Comparison of ENCODE assay signal across 8 mouse cellular contexts in the genomic region with DNA sequence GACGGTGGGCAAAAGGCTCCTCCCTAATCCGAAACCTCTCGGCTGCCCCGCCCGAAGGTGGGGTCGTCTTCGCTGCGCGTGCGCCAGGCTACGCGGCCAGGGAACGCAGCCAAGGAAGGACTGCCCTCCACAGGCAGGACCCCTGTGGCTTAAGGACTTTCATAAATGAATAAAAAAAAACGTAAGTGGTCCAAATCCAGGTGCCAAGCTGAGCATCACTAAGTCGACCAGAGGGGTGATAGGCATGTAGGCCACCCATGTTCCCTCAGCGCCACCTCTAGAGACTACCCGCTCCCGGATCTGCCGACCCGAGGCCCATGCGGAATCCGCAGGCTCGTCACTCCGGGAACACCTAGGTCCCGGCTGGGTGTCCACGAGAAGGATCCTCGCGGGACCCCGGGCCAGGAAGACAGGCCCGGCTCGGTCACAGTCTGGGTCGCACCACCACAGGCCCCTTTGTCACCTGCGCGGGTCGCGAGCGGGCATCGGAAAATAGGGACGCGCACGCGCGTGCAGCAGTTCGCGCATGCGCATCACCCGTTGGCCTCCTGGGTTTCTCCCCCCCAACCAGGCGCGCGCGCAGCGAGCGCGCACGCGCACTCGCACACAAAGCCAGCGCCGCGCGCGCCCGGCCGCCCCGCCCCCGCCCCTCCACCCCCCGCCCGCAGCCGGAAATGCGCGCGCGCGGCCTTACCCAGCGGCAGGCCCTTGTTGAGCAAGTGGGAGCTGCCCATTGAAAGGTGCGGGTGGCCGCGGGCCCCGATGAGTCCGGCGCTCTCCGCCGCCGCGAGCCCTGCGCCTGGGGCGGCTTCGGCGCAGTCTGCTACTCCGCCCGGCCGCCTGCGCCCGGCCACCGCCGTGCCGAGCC. TPM values are rescaled to one million over a fixed set of nuclear protein-coding genes. Genes with fewer than 3 reads are reported as not detected.
DNase-seq lines count a peak whose midpoint lies in the region; ATAC-seq and TF ChIP-seq lines count a peak whose summit lies in the region.

No protein-coding gene starts in this region.

- TF ChIP-seq EP300 in CH12.LX (IDR thresholded peaks at IDR 0.05; ENCODE audit: low read length): no peak
- no peak for TF ChIP-seq EP300 in heart, postnatal 0 days (IDR thresholded peaks at IDR 0.05; ENCODE audit: low read depth)

- ATAC-seq in forebrain, embryonic 12.5 days (ENCODE audit: low FRiP score): peak; percentile 71
- ATAC-seq in heart, postnatal 0 days (ENCODE audit: insufficient read depth, low read depth): peak; percentile 59
- peak; percentile 69 for ATAC-seq in liver, embryonic 16.5 days (ENCODE audit: low read depth)
- peak; percentile 80 for ATAC-seq in neural tube, embryonic 13.5 days (ENCODE audit: low read depth)

- peak overlapping the region; percentile 90 for H3K9ac ChIP-seq in CH12.LX (ENCODE audit: insufficient read depth, low read depth)
- peak overlapping the region; percentile 91 for H3K9ac ChIP-seq in forebrain, embryonic 12.5 days
- H3K9ac ChIP-seq in heart, postnatal 0 days (replicated peaks; ENCODE audit: low read depth, low read length): peak overlapping the region; percentile 77
- H3K9ac ChIP-seq in liver, embryonic 16.5 days (ENCODE audit: low read depth, low read length): peak overlapping the region; percentile 96
- H3K9ac ChIP-seq in neural tube, embryonic 13.5 days: peak overlapping the region; percentile 80

- H3K79me2 ChIP-seq in CH12.LX (replicated peaks; ENCODE audit: control insufficient read depth, extremely low read depth, insufficient read depth, poor library complexity, severe bottlenecking): peaks cover 48% of the 10 kb centered on the region

- peak; percentile 84 for DNase-seq in CH12.LX (ENCODE audit: extremely low read depth)
- peak; percentile 76 for DNase-seq in c-Kit-positive CD71-positive TER-119-negative erythroid progenitor cells, embryonic 14.5 days (ENCODE audit: low read depth)
- DNase-seq in heart, postnatal 0 days (ENCODE audit: low spot score): peak; percentile 86
- DNase-seq in kidney, postnatal 4 days: peak; percentile 92 to 96

- TF ChIP-seq RAD21 in CH12.LX (IDR thresholded peaks at IDR 0.05; ENCODE audit: low read depth, low read length): no peak

- H3K9me3 ChIP-seq in CH12.LX (replicated peaks; ENCODE audit: low read length): no peaks in the 10 kb centered on the region
- H3K9me3 ChIP-seq in forebrain, embryonic 12.5 days: no peaks in the 10 kb centered on the region
- H3K9me3 ChIP-seq in heart, postnatal 0 days (replicated peaks; ENCODE audit: control insufficient read depth, low read length): no peaks in the 10 kb centered on the region
- H3K9me3 ChIP-seq in liver, embryonic 16.5 days (replicated peaks; ENCODE audit: control insufficient read depth, low read length): no peaks in the 10 kb centered on the region
- no peaks in the 10 kb centered on the region for H3K9me3 ChIP-seq in neural tube, embryonic 13.5 days

- H3K4me3 ChIP-seq in CH12.LX (replicated peaks in 1 of 3; ENCODE audit: low read depth in 2 of 3, low read length in 2 of 3, poor library complexity in 1 of 3): peak overlapping the region; percentile 87 to 90 (median 88)
- peak overlapping the region; percentile 81 for H3K4me3 ChIP-seq in forebrain, embryonic 12.5 days (replicated peaks)
- peak overlapping the region; percentile 77 for H3K4me3 ChIP-seq in heart, postnatal 0 days (ENCODE audit: low read depth, low read length)
- H3K4me3 ChIP-seq in liver, embryonic 16.5 days (ENCODE audit: low read depth, low read length): peak overlapping the region; percentile 93
- H3K4me3 ChIP-seq in neural tube, embryonic 13.5 days: peak overlapping the region; percentile 55
- H3K4me3 ChIP-seq in testis, adult 2 months (ENCODE audit: control insufficient read depth, low read depth, low read length): peak overlapping the region; percentile 96

- peaks cover 21 to 40% of the 10 kb centered on the region in 2 experiments for H3K36me3 ChIP-seq in CH12.LX (replicated peaks in 1 of 2; ENCODE audit: control insufficient read depth in 1 of 2, insufficient read depth in 1 of 2, low read length in 1 of 2)
- peaks cover 15% of the 10 kb centered on the region for H3K36me3 ChIP-seq in forebrain, embryonic 12.5 days (replicated peaks)
- peaks cover 2% of the 10 kb centered on the region for H3K36me3 ChIP-seq in heart, postnatal 0 days (replicated peaks; ENCODE audit: control insufficient read depth, insufficient read depth, low read length)
- peaks cover 9% of the 10 kb centered on the region for H3K36me3 ChIP-seq in liver, embryonic 16.5 days (ENCODE audit: control insufficient read depth, insufficient read depth)
- H3K36me3 ChIP-seq in neural tube, embryonic 13.5 days: peaks cover 4% of the 10 kb centered on the region
- H3K36me3 ChIP-seq in testis, adult 2 months (ENCODE audit: control insufficient read depth, insufficient read depth, low read length): no peaks in the 10 kb centered on the region

- dilution Hi-C loops in CH12.LX (cut with MboI; ENCODE audit: extremely low pct_ligation_motif_present, extremely low pct_unique_long_range_greater_than_20kb, low sequenced_read_pairs): no loop called here

- peak overlapping the region; percentile 86 for H3K4me2 ChIP-seq in CH12.LX (ENCODE audit: insufficient read depth, low read depth, poor library complexity, severe bottlenecking)
- H3K4me2 ChIP-seq in forebrain, embryonic 12.5 days: peak overlapping the region; percentile 93
- peak overlapping the region; percentile 84 for H3K4me2 ChIP-seq in heart, postnatal 0 days (ENCODE audit: low read depth, low read length)
- H3K4me2 ChIP-seq in liver, embryonic 16.5 days (ENCODE audit: low read depth, low read length): peak overlapping the region; percentile 91
- H3K4me2 ChIP-seq in neural tube, embryonic 13.5 days: peak overlapping the region; percentile 92

- H3K27ac ChIP-seq in CH12.LX (ENCODE audit: insufficient read depth, low read depth): peak overlapping the region; percentile 79
- peak overlapping the region; percentile 98 for H3K27ac ChIP-seq in forebrain, embryonic 12.5 days
- H3K27ac ChIP-seq in heart, postnatal 0 days (ENCODE audit: low read depth): peak overlapping the region; percentile 97
- H3K27ac ChIP-seq in liver, embryonic 16.5 days (ENCODE audit: low read length): peak overlapping the region; percentile 98
- peak overlapping the region; percentile 98 for H3K27ac ChIP-seq in neural tube, embryonic 13.5 days (replicated peaks)
- peak overlapping the region; percentile 97 for H3K27ac ChIP-seq in testis, adult 2 months (ENCODE audit: control insufficient read depth, insufficient read depth, low read depth, low read length)

- TF ChIP-seq CTCF in CH12.LX (conservative IDR thresholded peaks at IDR 0.05 in 1 of 2, IDR thresholded peaks at IDR 0.05 in 1 of 2; ENCODE audit: low read depth in 2 of 2, low read length in 2 of 2): peak in 1 of 2 experiments; percentile 16; a peak in 2 of 4 replicates
- TF ChIP-seq CTCF in heart, postnatal 0 days (IDR thresholded peaks at IDR 0.05; ENCODE audit: low read depth): peak; percentile 16; the same call in 1 of the 2 replicates
- TF ChIP-seq CTCF in testis, adult 2 months (IDR thresholded peaks at IDR 0.05; ENCODE audit: control insufficient read depth, insufficient read depth, insufficient replicate concordance, low read depth, low read length): no peak

- TF ChIP-seq POLR2A in CH12.LX (IDR thresholded peaks at IDR 0.05; ENCODE audit: low read depth, low read length): peak; percentile 68
- TF ChIP-seq POLR2A in testis, adult 2 months (IDR thresholded peaks at IDR 0.05; ENCODE audit: control insufficient read depth, low read depth, low read length): peak; percentile 55; the same call in 1 of the 2 replicates

- in situ Hi-C loops in CH12.LX (cut with MboI; ENCODE audit: low pct_ligation_motif_present, low pct_unique_long_range_greater_than_20kb, low sequenced_read_pairs): loop anchor here (5.0 to 25.0 kb wide), 2 partner anchors 103 to 313 kb away; partner anchors contain the start of gene Uvssa

- no peaks in the 10 kb centered on the region for H3K27me3 ChIP-seq in CH12.LX (replicated peaks)
- H3K27me3 ChIP-seq in forebrain, embryonic 12.5 days: no peaks in the 10 kb centered on the region
- no peaks in the 10 kb centered on the region for H3K27me3 ChIP-seq in heart, postnatal 0 days (ENCODE audit: control insufficient read depth, insufficient read depth, low read length)
- H3K27me3 ChIP-seq in liver, embryonic 16.5 days (ENCODE audit: control insufficient read depth, insufficient read depth, low read depth, low read length): no peaks in the 10 kb centered on the region
- no peaks in the 10 kb centered on the region for H3K27me3 ChIP-seq in neural tube, embryonic 13.5 days
- no peaks in the 10 kb centered on the region for H3K27me3 ChIP-seq in testis, adult 2 months (ENCODE audit: control insufficient read depth, insufficient read depth, low read length)

- under 1% methylated on average over 57 of the region's 97 CpGs for WGBS in forebrain, embryonic 12.5 days
- WGBS in heart, postnatal 0 days: under 1% methylated on average over 71 of the region's 97 CpGs
- WGBS in liver, embryonic 16.5 days (ENCODE audit: insufficient replicate concordance): under 1% methylated on average over 83 of the region's 97 CpGs
- WGBS in neural tube, embryonic 13.5 days: under 1% methylated on average over 61 of the region's 97 CpGs

- H3K4me1 ChIP-seq in CH12.LX (ENCODE audit: control insufficient read depth in 1 of 2, insufficient read depth in 2 of 2): peaks cover 13 to 41% of the 10 kb centered on the region in 2 experiments
- H3K4me1 ChIP-seq in forebrain, embryonic 12.5 days: peaks cover 41% of the 10 kb centered on the region
- peaks cover 33% of the 10 kb centered on the region for H3K4me1 ChIP-seq in heart, postnatal 0 days (ENCODE audit: control insufficient read depth, insufficient read depth)
- H3K4me1 ChIP-seq in liver, embryonic 16.5 days (ENCODE audit: control insufficient read depth, low read depth, low read length): peaks cover 51% of the 10 kb centered on the region
- peaks cover 43% of the 10 kb centered on the region for H3K4me1 ChIP-seq in neural tube, embryonic 13.5 days (replicated peaks)
- peaks cover 13% of the 10 kb centered on the region for H3K4me1 ChIP-seq in testis, adult 2 months (ENCODE audit: control insufficient read depth, insufficient read depth, low read length)

RNA-seq across cellular contexts. Expression of gene Ctbp1, which starts 0.5 kb away (rescaled TPM):
- total RNA-seq in CH12.LX (2012; rRNA removed): 173 and 187 TPM in 2 replicates
- 101 and 109 TPM in 2 replicates for total RNA-seq in CH12.LX (2014; rRNA removed)
- 167 and 188 TPM in 2 replicates for polyA plus RNA-seq in CH12.LX (2012; ENCODE audit: insufficient read length, low read depth)
- polyA plus RNA-seq in forebrain, embryonic 12.5 days (2016; fragmentation: Nextera tagmentation; extraction: Ambion mirVana): 545 and 552 TPM in 2 replicates
- total RNA-seq in heart, postnatal 0 days (2014; rRNA removed; ENCODE audit: low replicate concordance): 295 and 352 TPM in 2 replicates
- polyA plus RNA-seq in heart, postnatal 0 days (2015; fragmentation: Nextera tagmentation; extraction: Ambion mirVana): 156 and 165 TPM in 2 replicates
- polyA plus RNA-seq in liver, embryonic 16.5 days (2015; fragmentation: Nextera tagmentation; extraction: Ambion mirVana): 159 and 168 TPM in 2 replicates
- polyA plus RNA-seq in neural tube, embryonic 13.5 days (2015; fragmentation: Nextera tagmentation; extraction: Ambion mirVana): 505 and 526 TPM in 2 replicates
- 35.7 and 39.7 TPM in 2 replicates for polyA plus RNA-seq in testis, adult 2 months (2012; rRNA removed)

RNA-seq across cellular contexts. Expression of gene Spon2, which starts 56.1 kb away (rescaled TPM):
- 0.21 TPM in 1 of 2 replicates, not detected in the other for total RNA-seq in CH12.LX (2012; rRNA removed)
- not detected in 2 replicates for total RNA-seq in CH12.LX (2014; rRNA removed)
- not detected in 2 replicates for polyA plus RNA-seq in CH12.LX (2012; ENCODE audit: insufficient read length, low read depth)
- polyA plus RNA-seq in forebrain, embryonic 12.5 days (2016; fragmentation: Nextera tagmentation; extraction: Ambion mirVana): 0.67 and 2.0 TPM in 2 replicates
- total RNA-seq in heart, postnatal 0 days (2014; rRNA removed; ENCODE audit: low replicate concordance): 56.9 and 58.1 TPM in 2 replicates
- 42.5 and 47.2 TPM in 2 replicates for polyA plus RNA-seq in heart, postnatal 0 days (2015; fragmentation: Nextera tagmentation; extraction: Ambion mirVana)
- polyA plus RNA-seq in liver, embryonic 16.5 days (2015; fragmentation: Nextera tagmentation; extraction: Ambion mirVana): 24.9 and 31.0 TPM in 2 replicates
- polyA plus RNA-seq in neural tube, embryonic 13.5 days (2015; fragmentation: Nextera tagmentation; extraction: Ambion mirVana): 2.7 and 3.0 TPM in 2 replicates
- polyA plus RNA-seq in testis, adult 2 months (2012; rRNA removed): 0.28 and 0.95 TPM in 2 replicates

Comparison
In these comparisons a context has a peak if more than half of its experiments do, and no peak if none do; other contexts are left out.
1. Peak in every context shown above with its lines: DNase-seq, ATAC-seq, H3K4me3 ChIP-seq and H3K27ac ChIP-seq.